Mouse (Mus musculus) lung, adult 2 months (tissue): ENCODE results near the gene Pus10.

ENCODE experiments used
- CTCF ChIP-seq: fragments of 200-500 bp; IDR thresholded peaks from 2 replicates; pipeline ENCODE4 v1.5.1; 2011; ENCODE audit warnings: mild to moderate bottlenecking, low read length, control low read depth; ENCODE audit not compliant: insufficient read depth
- POLR2A ChIP-seq: fragments of 200-500 bp; IDR thresholded peaks from 2 replicates; pipeline ENCODE4 v1.6.1; 2011; ENCODE audit warnings: low read depth, mild to moderate bottlenecking, control low read depth, low read length, borderline replicate concordance; ENCODE audit errors: extremely low read depth

DNA sequence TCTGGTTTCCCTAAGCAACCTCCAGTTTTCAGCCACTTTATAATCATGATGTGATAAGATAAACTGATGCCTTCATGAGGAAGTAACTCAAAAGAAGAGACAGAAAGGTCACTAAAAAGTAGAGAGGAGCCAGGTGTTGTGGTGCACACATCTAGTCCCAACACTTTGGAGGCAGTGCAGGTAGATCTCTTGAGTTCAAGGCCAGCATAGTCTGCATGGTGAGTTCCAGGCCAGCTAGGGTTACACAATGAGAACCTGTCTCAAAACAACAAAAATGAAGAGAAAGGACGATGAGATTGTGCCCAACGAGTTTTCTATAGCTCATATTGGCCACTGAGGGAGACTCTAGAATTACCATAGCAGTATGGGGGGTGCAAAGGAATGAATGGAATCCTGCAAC, 33.1 kb downstream of the Pus10 start:
- TF ChIP-seq POLR2A: no peak
- TF ChIP-seq CTCF: no peak
